Mouse (Mus musculus) heart, embryonic 11.5 days (tissue): ENCODE data around the gene Rdh12. TPM values are rescaled to one million over a fixed set of nuclear protein-coding genes. Genes with fewer than 3 reads are reported as not detected.
A peak's percentile ranks its signal among the peaks of the same experiment; 100 is the strongest.

Experiments
- ATAC-seq: fragments of 200-750 bp; cut with Nextera tagmentation; replicated peaks from 2 replicates; pipeline ENCODE4 v1.8.0; 2017; ENCODE audit warnings: moderate library complexity; ENCODE audit not compliant: insufficient number of reproducible peaks, low FRiP score, low TSS enrichment
- H3K27ac ChIP-seq: fragments of 300-500 bp; sonication (generic); 2 replicates; pipeline ENCODE4 v1.5.1; 2014; ENCODE audit warnings: mild to moderate bottlenecking, low read depth, low read length
- H3K27me3 ChIP-seq: fragments of 300-500 bp; sonication (generic); 2 replicates; pipeline ENCODE4 v1.6.1; 2014; ENCODE audit warnings: mild to moderate bottlenecking, low read length, mixed read lengths; ENCODE audit not compliant: control insufficient read depth, insufficient read depth
- H3K36me3 ChIP-seq: fragments of 300-500 bp; sonication (generic); 2 replicates; pipeline ENCODE4 v1.6.1; 2014; ENCODE audit warnings: mild to moderate bottlenecking, low read length, moderate library complexity, mixed read lengths; ENCODE audit not compliant: control insufficient read depth, insufficient read depth
- H3K4me1 ChIP-seq: fragments of 300-500 bp; sonication (generic); 2 replicates; pipeline ENCODE4 v1.6.1; 2014; ENCODE audit warnings: low read length; ENCODE audit not compliant: control insufficient read depth, insufficient read depth
- H3K4me2 ChIP-seq: fragments of 300-500 bp; sonication (generic); 2 replicates; pipeline ENCODE4 v1.6.1; 2014; ENCODE audit warnings: mild to moderate bottlenecking, moderate library complexity
- H3K4me3 ChIP-seq: fragments of 300-500 bp; sonication (generic); 2 replicates; pipeline ENCODE4 v1.5.1; 2014; ENCODE audit warnings: low read depth, low read length
- H3K9ac ChIP-seq: fragments of 300-500 bp; sonication (generic); 2 replicates; pipeline ENCODE4 v1.6.1; 2014; ENCODE audit warnings: mild to moderate bottlenecking, low read depth, low read length, moderate library complexity
- H3K9me3 ChIP-seq: fragments of 300-500 bp; sonication (generic); replicated peaks from 2 replicates; pipeline ENCODE4 v1.6.1; 2016; ENCODE audit warnings: low read length; ENCODE audit not compliant: control insufficient read depth
- WGBS: fragments of 180-500 bp; shearing (Covaris S2); extraction: QIAGEN DNeasy Blood & Tissue Kit; methylation state at CpG from one replicate; pipeline ENCODE4 v1.1.7; 2014; ENCODE audit not compliant: insufficient replicate concordance; 5-methylcytosine and 5-hydroxymethylcytosine counted together
- polyA plus RNA-seq: library from polyadenylated mRNA; unstranded; fragments of >200 nt; fragmentation: Nextera tagmentation; extraction: Ambion mirVana; gene quantifications from 2 replicates; pipeline ENCODE4 v1.2.1, GENCODE M21; 2014

Rdh12 gene
- 0.34 and 0.58 TPM in 2 replicates for polyA plus RNA-seq

GRCm38 (mm10) chr12:79208703-79209464, at the start of gene Rdh12:
Gene Rdh12, plus strand, starts transcription at chr12:79208914.
- Histone ChIP-seq H3K9me3 (no peaks in the 10 kb centered on the region), H3K27ac (no peak within 1 kb of the TSS), H3K4me1 (no peaks in the 10 kb centered on the region), H3K4me3 (peak within 1 kb of the TSS; percentile 46), H3K27me3 (no peaks in the 10 kb centered on the region), H3K36me3 (no peaks in the 10 kb centered on the region), H3K4me2 (peak within 1 kb of the TSS; percentile 72), H3K9ac (0 out of 2 replicates have a peak within 1 kb of the TSS, but pooled peaks have one; percentile 54)
- WGBS, result 4% methylated on average over 13 of the region's 13 CpGs
- no peak for ATAC-seq

GRCm38 (mm10) chr12:79162876-79163275, 45.8 kb upstream of the Rdh12 start:
- Histone ChIP-seq H3K36me3 (peaks cover 23% of the 10 kb centered on the region), H3K9me3 (no peaks in the 10 kb centered on the region), H3K4me1 (0 out of 2 replicates have a peak, but pooled peaks cover 6% of the 10 kb centered on the region), H3K9ac (no peak overlapping the region), H3K27ac (no peak overlapping the region), H3K27me3 (no peaks in the 10 kb centered on the region), H3K4me2 (no peak overlapping the region), H3K4me3 (no peak overlapping the region)
- WGBS, result 91% methylated on average over 3 of the region's 3 CpGs
- no peak for ATAC-seq

GRCm38 (mm10) chr12:79169173-79169572, 39.5 kb upstream of the Rdh12 start:
- H3K9me3 ChIP-seq, result no peaks in the 10 kb centered on the region
- H3K27ac ChIP-seq, result no peak overlapping the region
- H3K36me3 ChIP-seq, result no peaks in the 10 kb centered on the region
- peaks cover 5% of the 10 kb centered on the region for H3K4me1 ChIP-seq
- no peak overlapping the region for H3K9ac ChIP-seq
- H3K27me3 ChIP-seq, result no peaks in the 10 kb centered on the region
- H3K4me2 ChIP-seq, result no peak overlapping the region
- no peak for ATAC-seq
- H3K4me3 ChIP-seq, result no peak overlapping the region

GRCm38 (mm10) chr12:79170421-79170820, 38.3 kb upstream of the Rdh12 start:
- 89% methylated on average over 3 of the region's 3 CpGs for WGBS
- no peaks in the 10 kb centered on the region for H3K36me3 ChIP-seq
- H3K4me3 ChIP-seq, result no peak overlapping the region
- no peaks in the 10 kb centered on the region for H3K27me3 ChIP-seq
- H3K4me1 ChIP-seq, result peaks cover 5% of the 10 kb centered on the region
- no peak overlapping the region for H3K4me2 ChIP-seq
- ATAC-seq, result no peak
- no peak overlapping the region for H3K27ac ChIP-seq
- no peaks in the 10 kb centered on the region for H3K9me3 ChIP-seq
- H3K9ac ChIP-seq, result no peak overlapping the region

- 39% methylated on average over 12 of the region's 12 CpGs for WGBS
Observed at GRCm38 (mm10) chr12:79171269-79171995, 37.3 kb upstream of the Rdh12 start.

GRCm38 (mm10) chr12:79172019-79172941, 36.4 kb upstream of the Rdh12 start, which contains the start of gene Vti1b:
Gene Vti1b, minus strand, starts transcription at chr12:79172667.
- Histone ChIP-seq H3K9me3 (no peaks in the 10 kb centered on the region), H3K4me2 (peak within 1 kb of the TSS; percentile 67), H3K9ac (peak within 1 kb of the TSS; percentile 96), H3K27me3 (no peaks in the 10 kb centered on the region), H3K27ac (peak within 1 kb of the TSS; percentile 96), H3K4me1 (peaks cover 5% of the 10 kb centered on the region), H3K36me3 (peaks cover 5% of the 10 kb centered on the region; the same call in 1 of the 2 replicates), H3K4me3 (peak within 1 kb of the TSS; percentile 99)
- under 1% methylated on average over 69 of the region's 73 CpGs for WGBS
- peak; percentile 96 for ATAC-seq

More at GRCm38 (mm10) chr12:79171269-79171995, 37.3 kb upstream of the Rdh12 start:
- no peak overlapping the region; the same call in none of the 2 replicates for H3K9ac ChIP-seq
- H3K36me3 ChIP-seq, result peaks cover 5% of the 10 kb centered on the region; the same call in 1 of the 2 replicates
- peak overlapping the region; percentile 99 for H3K4me3 ChIP-seq
- peak overlapping the region; percentile 67 for H3K4me2 ChIP-seq
- no peaks in the 10 kb centered on the region for H3K27me3 ChIP-seq
- H3K27ac ChIP-seq, result no peak overlapping the region
- no peaks in the 10 kb centered on the region for H3K9me3 ChIP-seq
- H3K4me1 ChIP-seq, result peaks cover 5% of the 10 kb centered on the region
- ATAC-seq, result no peak

GRCm38 (mm10) chr12:79173721-79174120, 35.0 kb upstream of the Rdh12 start:
- Histone ChIP-seq H3K4me1 (peaks cover 5% of the 10 kb centered on the region), H3K4me3 (no peak overlapping the region), H3K9ac (no peak overlapping the region), H3K9me3 (no peaks in the 10 kb centered on the region), H3K4me2 (no peak overlapping the region), H3K27ac (no peak overlapping the region), H3K27me3 (no peaks in the 10 kb centered on the region), H3K36me3 (peaks cover 5% of the 10 kb centered on the region; the same call in 1 of the 2 replicates)
- ATAC-seq, result no peak
- 73% methylated on average over 5 of the region's 5 CpGs for WGBS

- WGBS, result 86% methylated on average over 5 of the region's 5 CpGs
- no peak for ATAC-seq
- no peaks in the 10 kb centered on the region for H3K9me3 ChIP-seq
Observed at GRCm38 (mm10) chr12:79175998-79176397, 32.7 kb upstream of the Rdh12 start.

More at GRCm38 (mm10) chr12:79175998-79176397, 32.7 kb upstream of the Rdh12 start:
- Histone ChIP-seq H3K4me2 (no peak overlapping the region), H3K27ac (no peak overlapping the region), H3K36me3 (peaks cover 7% of the 10 kb centered on the region; the same call in 1 of the 2 replicates), H3K4me1 (peaks cover 5% of the 10 kb centered on the region; the same call in 1 of the 2 replicates), H3K27me3 (no peaks in the 10 kb centered on the region), H3K4me3 (no peak overlapping the region), H3K9ac (no peak overlapping the region)
